Mouse (Mus musculus) heart, embryonic 11.5 days (tissue): ENCODE data around the gene Pus10. TPM values are rescaled to one million over a fixed set of nuclear protein-coding genes. Genes with fewer than 3 reads are reported as not detected.
A peak's percentile ranks its signal among the peaks of the same experiment; 100 is the strongest.
"Not testable (repeated sequence)": the region's sequence is repeated elsewhere in the genome, so short reads cannot be mapped to it uniquely, and the experiment has no call there.

Experiments
- ATAC-seq: fragments of 200-750 bp; cut with Nextera tagmentation; replicated peaks from 2 replicates; pipeline ENCODE4 v1.8.0; 2017; ENCODE audit warnings: moderate library complexity; ENCODE audit not compliant: insufficient number of reproducible peaks, low FRiP score, low TSS enrichment
- H3K27ac ChIP-seq: fragments of 300-500 bp; sonication (generic); 2 replicates; pipeline ENCODE4 v1.5.1; 2014; ENCODE audit warnings: mild to moderate bottlenecking, low read depth, low read length
- H3K27me3 ChIP-seq: fragments of 300-500 bp; sonication (generic); 2 replicates; pipeline ENCODE4 v1.6.1; 2014; ENCODE audit warnings: mild to moderate bottlenecking, low read length, mixed read lengths; ENCODE audit not compliant: control insufficient read depth, insufficient read depth
- H3K36me3 ChIP-seq: fragments of 300-500 bp; sonication (generic); 2 replicates; pipeline ENCODE4 v1.6.1; 2014; ENCODE audit warnings: mild to moderate bottlenecking, low read length, moderate library complexity, mixed read lengths; ENCODE audit not compliant: control insufficient read depth, insufficient read depth
- H3K4me1 ChIP-seq: fragments of 300-500 bp; sonication (generic); 2 replicates; pipeline ENCODE4 v1.6.1; 2014; ENCODE audit warnings: low read length; ENCODE audit not compliant: control insufficient read depth, insufficient read depth
- H3K4me2 ChIP-seq: fragments of 300-500 bp; sonication (generic); 2 replicates; pipeline ENCODE4 v1.6.1; 2014; ENCODE audit warnings: mild to moderate bottlenecking, moderate library complexity
- H3K4me3 ChIP-seq: fragments of 300-500 bp; sonication (generic); 2 replicates; pipeline ENCODE4 v1.5.1; 2014; ENCODE audit warnings: low read depth, low read length
- H3K9ac ChIP-seq: fragments of 300-500 bp; sonication (generic); 2 replicates; pipeline ENCODE4 v1.6.1; 2014; ENCODE audit warnings: mild to moderate bottlenecking, low read depth, low read length, moderate library complexity
- H3K9me3 ChIP-seq: fragments of 300-500 bp; sonication (generic); replicated peaks from 2 replicates; pipeline ENCODE4 v1.6.1; 2016; ENCODE audit warnings: low read length; ENCODE audit not compliant: control insufficient read depth
- WGBS: fragments of 180-500 bp; shearing (Covaris S2); extraction: QIAGEN DNeasy Blood & Tissue Kit; methylation state at CpG from one replicate; pipeline ENCODE4 v1.1.7; 2014; ENCODE audit not compliant: insufficient replicate concordance; 5-methylcytosine and 5-hydroxymethylcytosine counted together
- polyA plus RNA-seq: library from polyadenylated mRNA; unstranded; fragments of >200 nt; fragmentation: Nextera tagmentation; extraction: Ambion mirVana; gene quantifications from 2 replicates; pipeline ENCODE4 v1.2.1, GENCODE M21; 2014

The Pus10 gene
- polyA plus RNA-seq, 1 experiment from 2014 or later = 19.5 TPM

GRCm38 (mm10) chr11:23758218-23758617 lies 92.7 kb downstream of the Pus10 start:
- ATAC-seq = no peak
- no peak overlapping the region for H3K4me2 ChIP-seq
- no peak overlapping the region for H3K9ac ChIP-seq
- WGBS = 75% methylated on average over 2 of the region's 2 CpGs
- no peaks in the 10 kb centered on the region for H3K4me1 ChIP-seq
- no peaks in the 10 kb centered on the region for H3K36me3 ChIP-seq
- no peaks in the 10 kb centered on the region for H3K9me3 ChIP-seq
- H3K27ac ChIP-seq = no peak overlapping the region
- no peak overlapping the region for H3K4me3 ChIP-seq
- no peaks in the 10 kb centered on the region for H3K27me3 ChIP-seq

DNA sequence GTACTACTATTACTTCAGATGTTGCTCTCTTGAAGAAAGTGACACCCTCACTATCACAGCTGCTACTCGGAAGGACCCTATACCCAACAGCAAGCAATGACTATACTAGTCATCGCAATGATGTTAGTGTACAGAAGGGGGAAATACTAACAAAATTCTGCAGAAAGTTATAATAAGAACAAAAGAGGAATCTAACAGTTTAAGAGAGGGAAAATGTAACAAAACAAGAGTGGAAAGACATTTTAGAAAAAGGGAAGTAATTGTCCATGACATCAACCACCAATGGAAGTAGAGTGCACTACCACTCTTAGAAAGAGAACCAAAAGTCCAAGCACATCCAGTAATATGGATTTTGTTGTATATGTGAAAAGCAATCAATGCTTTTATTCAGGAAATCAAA lies 97.2 kb downstream of the Pus10 start:
- Histone ChIP-seq H3K9ac (no peak overlapping the region), H3K9me3 (no peaks in the 10 kb centered on the region), H3K4me1 (no peaks in the 10 kb centered on the region), H3K27me3 (no peaks in the 10 kb centered on the region), H3K4me2 (no peak overlapping the region), H3K27ac (no peak overlapping the region), H3K4me3 (no peak overlapping the region), H3K36me3 (no peaks in the 10 kb centered on the region)
- 91% methylated on average over 2 of the region's 2 CpGs for WGBS
- no peak for ATAC-seq

GRCm38 (mm10) chr11:23767369-23767768 lies 101.9 kb downstream of the Pus10 start:
- 83% methylated on average over 4 of the region's 5 CpGs for WGBS
- H3K27me3 ChIP-seq, H3K36me3 ChIP-seq, ATAC-seq, H3K4me2 ChIP-seq, H3K4me1 ChIP-seq, H3K9ac ChIP-seq, H3K4me3 ChIP-seq, H3K9me3 ChIP-seq, H3K27ac ChIP-seq: not testable (repeated sequence)

GRCm38 (mm10) chr11:23767928-23768327 lies 102.5 kb downstream of the Pus10 start:
- H3K9me3 ChIP-seq = no peaks in the 10 kb centered on the region

DNA sequence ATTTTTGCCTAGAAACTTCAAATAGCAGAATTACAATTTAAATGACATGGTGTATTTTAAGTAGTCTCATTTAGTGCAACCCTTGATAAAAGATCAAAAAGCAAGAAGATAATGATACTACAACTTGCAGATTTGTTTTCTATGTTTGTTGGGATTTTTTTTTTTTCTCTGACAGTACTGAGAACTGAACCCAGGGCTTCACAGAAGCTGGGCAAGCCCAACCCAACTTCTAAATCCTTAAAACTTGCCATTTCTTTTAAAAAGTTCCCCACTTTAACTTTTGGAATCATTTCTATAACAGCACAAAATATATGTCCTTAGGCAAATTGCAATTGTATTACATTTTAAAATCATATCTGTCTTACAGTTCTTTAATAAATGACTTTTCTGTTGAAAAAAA lies 103.6 kb downstream of the Pus10 start:
- no peaks in the 10 kb centered on the region for H3K4me1 ChIP-seq
- no peaks in the 10 kb centered on the region for H3K36me3 ChIP-seq
- 0 out of 2 replicates have a peak, but pooled peaks cover 3% of the 10 kb centered on the region for H3K9me3 ChIP-seq
- no peak overlapping the region for H3K4me3 ChIP-seq
- no peak overlapping the region for H3K9ac ChIP-seq
- H3K4me2 ChIP-seq = no peak overlapping the region
- no peaks in the 10 kb centered on the region for H3K27me3 ChIP-seq
- ATAC-seq = no peak
- no peak overlapping the region for H3K27ac ChIP-seq

More at GRCm38 (mm10) chr11:23767928-23768327, 102.5 kb downstream of the Pus10 start:
- Histone ChIP-seq H3K27ac (no peak overlapping the region), H3K9ac (no peak overlapping the region), H3K4me2 (no peak overlapping the region), H3K27me3 (no peaks in the 10 kb centered on the region), H3K4me3 (no peak overlapping the region), H3K36me3 (no peaks in the 10 kb centered on the region), H3K4me1 (no peaks in the 10 kb centered on the region)
- no peak for ATAC-seq
- WGBS = 62% methylated on average over 1 of the region's 1 CpGs

GRCm38 (mm10) chr11:23769686-23770509 lies 104.4 kb downstream of the Pus10 start:
- H3K27me3 ChIP-seq = no peaks in the 10 kb centered on the region
- WGBS = under 1% methylated on average over 25 of the region's 25 CpGs
- H3K36me3 ChIP-seq = no peaks in the 10 kb centered on the region
- H3K4me1 ChIP-seq = no peaks in the 10 kb centered on the region
- ATAC-seq = no peak
- H3K4me2 ChIP-seq = peak overlapping the region; percentile 71
- peak overlapping the region; percentile 59 for H3K4me3 ChIP-seq
- peak overlapping the region; percentile 77 for H3K9ac ChIP-seq
- H3K27ac ChIP-seq = peak overlapping the region; percentile 92
- H3K9me3 ChIP-seq = 0 out of 2 replicates have a peak, but pooled peaks cover 3% of the 10 kb centered on the region

- no peaks in the 10 kb centered on the region for H3K36me3 ChIP-seq
- ATAC-seq = no peak
- peak overlapping the region; percentile 77 for H3K9ac ChIP-seq
- no peaks in the 10 kb centered on the region for H3K27me3 ChIP-seq
- 1% methylated on average over 24 of the region's 24 CpGs for WGBS
- peak overlapping the region; percentile 71 for H3K4me2 ChIP-seq
- H3K9me3 ChIP-seq = 0 out of 2 replicates have a peak, but pooled peaks cover 3% of the 10 kb centered on the region
- peak overlapping the region; percentile 59 for H3K4me3 ChIP-seq
- H3K27ac ChIP-seq = peak overlapping the region; percentile 92
- no peaks in the 10 kb centered on the region for H3K4me1 ChIP-seq
These were observed 105.0 kb downstream of the Pus10 start for GRCm38 (mm10) chr11:23770510-23770759.

DNA sequence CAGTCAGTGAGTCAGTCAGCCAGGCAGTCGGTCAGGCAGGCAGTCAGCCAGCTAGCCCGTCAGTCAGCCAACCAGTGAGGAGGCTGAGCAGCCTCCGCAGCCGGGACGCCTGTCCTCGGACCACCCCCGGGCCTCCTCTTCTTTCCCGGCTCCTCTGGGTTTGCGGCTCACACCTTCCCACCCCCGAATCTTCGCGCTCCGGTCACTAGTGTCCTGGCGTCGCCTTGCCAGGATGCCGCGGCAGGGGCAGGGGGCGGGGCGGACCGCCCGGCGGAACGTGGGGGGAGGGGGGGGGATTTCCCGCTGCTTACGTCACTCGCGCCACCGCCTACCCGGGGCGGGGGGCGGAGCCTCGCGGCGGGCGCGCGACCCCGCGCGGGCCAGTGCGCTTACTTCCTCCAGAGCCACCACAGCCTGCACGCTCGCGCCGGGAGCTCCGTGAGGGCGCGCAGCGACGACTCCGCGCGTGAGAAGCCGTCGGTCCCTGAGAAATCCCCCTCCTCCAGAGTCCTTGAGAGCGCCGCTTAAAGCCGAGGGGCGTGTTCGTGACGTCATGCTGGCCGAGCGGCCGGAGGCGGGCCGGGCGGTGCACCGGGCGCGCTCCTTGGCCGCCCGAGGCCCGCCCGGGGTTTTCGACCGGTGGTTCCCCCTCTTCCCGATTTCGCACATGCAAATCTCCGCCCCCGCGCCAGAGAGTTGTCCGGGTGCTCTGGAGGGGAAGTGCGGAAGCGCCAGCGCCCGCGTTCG lies 105.5 kb downstream of the Pus10 start, which contains the start of gene Rel:
TSS of gene Rel (minus strand) at position 211 of the 747 bp plus-strand sequence.
- Histone ChIP-seq H3K27me3 (no peaks in the 10 kb centered on the region), H3K4me3 (peak within 1 kb of the TSS; percentile 59), H3K9me3 (0 out of 2 replicates have a peak, but pooled peaks cover 3% of the 10 kb centered on the region), H3K27ac (peak within 1 kb of the TSS; percentile 92), H3K4me2 (peak within 1 kb of the TSS; percentile 71), H3K9ac (peak within 1 kb of the TSS; percentile 77), H3K36me3 (no peaks in the 10 kb centered on the region), H3K4me1 (no peaks in the 10 kb centered on the region)
- ATAC-seq = peak; percentile 90
- WGBS = under 1% methylated on average over 80 of the region's 88 CpGs
